Mouse (Mus musculus) cerebellum, adult 2 months (tissue): Measurements from ENCODE around the gene Fthl17c. TPM values are rescaled to one million over a fixed set of nuclear protein-coding genes. Genes with fewer than 3 reads are reported as not detected.
"Not testable (repeated sequence)": the region's sequence is repeated elsewhere in the genome, so short reads cannot be mapped to it uniquely, and the experiment has no call there.

Experiments
- DNase-seq, 2 experiments: peaks; one replicate each; pipeline ENCODE4 v3.0.0; 2021
- H3K27ac ChIP-seq: fragments of 200-500 bp; 2 replicates; pipeline ENCODE4 v1.5.1; 2012; ENCODE audit warnings: low read length, control low read depth, inconsistent platforms; ENCODE audit not compliant: insufficient read depth
- H3K27me3 ChIP-seq: fragments of 200-500 bp; 2 replicates; pipeline ENCODE4 v1.6.1; 2012; ENCODE audit warnings: inconsistent platforms, mild to moderate bottlenecking, low read length, moderate library complexity; ENCODE audit not compliant: control insufficient read depth, insufficient read depth
- H3K4me1 ChIP-seq: fragments of 200-500 bp; 2 replicates; pipeline ENCODE4 v1.6.1; 2011; ENCODE audit warnings: low read length; ENCODE audit not compliant: control insufficient read depth, insufficient read depth
- H3K4me3 ChIP-seq: fragments of 200-500 bp; replicated peaks from 2 replicates; pipeline ENCODE3; 2011; ENCODE audit warnings: mild to moderate bottlenecking, low read depth, low read length, control low read depth; ENCODE audit not compliant: insufficient read depth
- CTCF ChIP-seq: fragments of 200-500 bp; IDR thresholded peaks from 2 replicates; pipeline ENCODE4 v1.5.1; 2011; ENCODE audit warnings: low read depth, mild to moderate bottlenecking, control low read depth, low read length, moderate library complexity, borderline replicate concordance; ENCODE audit not compliant: insufficient read depth
- POLR2A ChIP-seq: fragments of 200-500 bp; IDR thresholded peaks from 2 replicates; pipeline ENCODE4 v1.6.1; 2011; ENCODE audit warnings: low read length, control low read depth, borderline replicate concordance; ENCODE audit not compliant: insufficient read depth
- WGBS: fragments of 180-500 bp; shearing (Covaris S2); methylation state at CpG from one replicate; pipeline ENCODE4 v1.1.7; 2018; 5-methylcytosine and 5-hydroxymethylcytosine counted together
- polyA plus RNA-seq: library from polyadenylated mRNA; depleted of rRNA; stranded (reverse); fragments of >200 nt; gene quantifications from 2 replicates; pipeline ENCODE4 v1.2.3, GENCODE M21; 2012; rRNA removed

Gene Fthl17c
- not detected in 2 replicates for polyA plus RNA-seq

GRCm38 (mm10) chrX:8976459-8976858, at the start of gene Fthl17c:
Gene Fthl17c (minus strand): TSS chrX:8976559.
- not testable (repeated sequence) for H3K4me1 ChIP-seq, DNase-seq, H3K27ac ChIP-seq, H3K27me3 ChIP-seq, H3K4me3 ChIP-seq
- no CpG with 5 or more reads among the region's 11 CpGs for WGBS

- TF ChIP-seq POLR2A (no peak), CTCF (no peak)
Observed at GRCm38 (mm10) chrX:9019481-9019880, 43.1 kb upstream of the Fthl17c start.

GRCm38 (mm10) chrX:9016079-9016478, 39.7 kb upstream of the Fthl17c start:
- DNase-seq: no peak
- WGBS: 33% methylated on average over 1 of the region's 1 CpGs
- no peak for TF ChIP-seq CTCF
- TF ChIP-seq POLR2A: no peak
- Histone ChIP-seq H3K27ac (no peak overlapping the region), H3K27me3 (no peaks in the 10 kb centered on the region), H3K4me3 (no peak overlapping the region), H3K4me1 (no peaks in the 10 kb centered on the region)

More at GRCm38 (mm10) chrX:9019481-9019880, 43.1 kb upstream of the Fthl17c start:
- Histone ChIP-seq H3K4me3 (no peak overlapping the region), H3K4me1 (no peaks in the 10 kb centered on the region), H3K27me3 (no peaks in the 10 kb centered on the region), H3K27ac (no peak overlapping the region)
- WGBS: 57% methylated on average over 9 of the region's 10 CpGs
- DNase-seq: no peak

GRCm38 (mm10) chrX:8986655-8987054, 10.3 kb upstream of the Fthl17c start, which contains the start of gene Fthl17d:
Gene Fthl17d (minus strand): TSS chrX:8986755.
- no CpG with 5 or more reads among the region's 9 CpGs for WGBS
- not testable (repeated sequence) for H3K27ac ChIP-seq, H3K4me3 ChIP-seq, H3K27me3 ChIP-seq, DNase-seq, H3K4me1 ChIP-seq

GRCm38 (mm10) chrX:8964618-8965017, 11.7 kb downstream of the Fthl17c start:
- H3K27ac ChIP-seq, DNase-seq, H3K4me1 ChIP-seq, H3K4me3 ChIP-seq, H3K27me3 ChIP-seq: not testable (repeated sequence)
- 39% methylated on average over 4 of the region's 4 CpGs for WGBS

GRCm38 (mm10) chrX:8962875-8963274, 13.5 kb downstream of the Fthl17c start, which contains the start of gene Fthl17b:
Gene Fthl17b (minus strand): TSS chrX:8962975.
- 95% methylated on average over 4 of the region's 11 CpGs for WGBS

GRCm38 (mm10) chrX:8948130-8948805, 28.1 kb downstream of the Fthl17c start:
- peak; percentile 59; the same call in 1 of the 2 replicates for TF ChIP-seq CTCF
- H3K27me3 ChIP-seq, H3K4me1 ChIP-seq, H3K27ac ChIP-seq, H3K4me3 ChIP-seq: not testable (repeated sequence)
- WGBS: 10% methylated on average over 7 of the region's 7 CpGs
- peak; percentile 64 to 82 for DNase-seq

More at GRCm38 (mm10) chrX:8962875-8963274, 13.5 kb downstream of the Fthl17c start, which contains the start of gene Fthl17b:
- DNase-seq, H3K4me3 ChIP-seq, H3K27me3 ChIP-seq, H3K27ac ChIP-seq, H3K4me1 ChIP-seq: not testable (repeated sequence)

- no peak for DNase-seq
- H3K4me1 ChIP-seq: no peaks in the 10 kb centered on the region
- no peak for TF ChIP-seq CTCF
- TF ChIP-seq POLR2A: no peak
- no peak overlapping the region for H3K27ac ChIP-seq
- 85% methylated on average over 8 of the region's 8 CpGs for WGBS
- no peak overlapping the region for H3K4me3 ChIP-seq
- H3K27me3 ChIP-seq: no peaks in the 10 kb centered on the region
Observed at GRCm38 (mm10) chrX:8944041-8944440, 32.3 kb downstream of the Fthl17c start.

GRCm38 (mm10) chrX:8927308-8927707, 49.1 kb downstream of the Fthl17c start:
- Histone ChIP-seq H3K4me3 (no peak overlapping the region), H3K27me3 (no peaks in the 10 kb centered on the region), H3K4me1 (no peaks in the 10 kb centered on the region), H3K27ac (no peak overlapping the region)
- TF ChIP-seq POLR2A: no peak
- TF ChIP-seq CTCF: no peak
- no peak for DNase-seq
- WGBS: 26% methylated on average over 4 of the region's 4 CpGs

Other genes with a start within 250 kb of the Fthl17c start
- gene Ssx9, start 228.1 kb downstream of the Fthl17c start, polyA plus RNA-seq: not detected in 2 replicates
- gene Ssxb5, start 172.9 kb downstream of the Fthl17c start, polyA plus RNA-seq: not detected in 2 replicates
- not detected in 2 replicates for gene Gm6592, start 132.6 kb downstream of the Fthl17c start, polyA plus RNA-seq
- gene Gm5751, start 102.3 kb downstream of the Fthl17c start, polyA plus RNA-seq: 0.57 TPM in 1 of 2 replicates, not detected in the other
- 37.2 and 41.3 TPM in 2 replicates for gene B630019K06Rik, start 84.2 kb downstream of the Fthl17c start, polyA plus RNA-seq
- gene Fthl17b, start 13.6 kb downstream of the Fthl17c start, polyA plus RNA-seq: not detected in 2 replicates
- gene Fthl17d, start 10.2 kb upstream of the Fthl17c start, polyA plus RNA-seq: not detected in 2 replicates
- not detected in 2 replicates for gene Fthl17e, start 56.9 kb upstream of the Fthl17c start, polyA plus RNA-seq
- gene Fthl17f, start 86.5 kb upstream of the Fthl17c start, polyA plus RNA-seq: not detected in 2 replicates
- gene 4930402K13Rik, start 128.0 kb upstream of the Fthl17c start, polyA plus RNA-seq: not detected in 2 replicates
- gene Lancl3, start 223.3 kb upstream of the Fthl17c start, polyA plus RNA-seq: 5.0 and 5.5 TPM in 2 replicates